Mouse (Mus musculus) kidney, postnatal 36 days (tissue): ENCODE measurements at regions not wholly inside any gene's neighbourhood (a gene's known extent, or its start where the extent isn't known, plus 50 kb on each side); places are given as distances from the start of the nearest gene placed in this dataset.
A peak's percentile ranks its signal among the peaks of the same experiment; 100 is the strongest.

Experiments used
- DNase-seq, 2 experiments: peaks; one replicate each; pipeline ENCODE4 v3.0.0; 2021 to 2022; ENCODE audit warnings: mixed read lengths in 2 of 2

GRCm38 (mm10) chr4:45583966-45584365 lies 51.7 kb upstream of the Shb start:
- DNase-seq: peak; percentile 32

- no peak for DNase-seq
These were observed 50.2 kb upstream of the Shb start for GRCm38 (mm10) chr4:45582496-45582895.
